Mouse (Mus musculus) spleen, embryonic (tissue): ENCODE measurements around the gene 1600014C23Rik.

Source experiments
- CTCF ChIA-PET: fragments of 350-600 bp; sonication (Branson Sonifier 250); formaldehyde crosslinking; loops from one replicate; lab custom pipeline; 2022; lab: Charles Lee

Gene 1600014C23Rik

DNA sequence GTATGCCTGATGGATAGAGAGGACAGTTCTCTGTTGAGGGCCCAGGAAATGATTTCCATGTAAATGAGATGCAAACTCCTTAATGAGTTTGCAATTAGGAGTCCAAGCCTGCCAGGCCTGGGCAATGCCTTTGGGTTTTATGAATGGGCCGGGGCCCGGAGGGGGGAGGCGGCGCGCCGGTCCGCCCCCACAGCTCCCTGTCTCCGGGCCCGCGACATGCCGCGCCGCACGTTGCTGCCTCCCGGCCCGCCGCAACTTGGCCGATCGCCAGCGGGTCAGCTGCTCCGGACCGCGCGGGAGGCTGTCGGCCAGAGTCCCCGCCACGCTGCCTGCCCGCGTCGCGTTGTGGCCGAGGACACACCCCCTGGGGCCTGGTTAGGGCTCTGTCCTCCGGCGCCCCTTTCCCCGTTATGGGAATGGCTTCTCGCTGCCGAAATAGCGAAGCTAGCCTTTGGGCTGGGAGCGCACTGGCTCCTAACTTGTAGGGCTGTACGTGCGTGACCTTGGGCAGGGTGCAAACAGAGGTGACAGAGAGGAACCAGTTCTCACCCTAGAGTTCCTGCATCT lies at the start of gene 1600014C23Rik:
1600014C23Rik (minus strand) TSS at position 110 of the 567 bp plus-strand sequence.
- CTCF ChIA-PET = interaction anchor here (0.6 to 5.8 kb wide), 3 partner anchors 12 to 299 kb away, joined by 3 to 27 read pairs (median 3); partner anchors contain the start of gene Vegfa

GRCm38 (mm10) chr17:45778446-45778845 lies 44.8 kb upstream of the 1600014C23Rik start:
- CTCF ChIA-PET = no interaction called here

GRCm38 (mm10) chr17:45777431-45777830 lies 43.8 kb upstream of the 1600014C23Rik start:
- CTCF ChIA-PET = no interaction called here

DNA sequence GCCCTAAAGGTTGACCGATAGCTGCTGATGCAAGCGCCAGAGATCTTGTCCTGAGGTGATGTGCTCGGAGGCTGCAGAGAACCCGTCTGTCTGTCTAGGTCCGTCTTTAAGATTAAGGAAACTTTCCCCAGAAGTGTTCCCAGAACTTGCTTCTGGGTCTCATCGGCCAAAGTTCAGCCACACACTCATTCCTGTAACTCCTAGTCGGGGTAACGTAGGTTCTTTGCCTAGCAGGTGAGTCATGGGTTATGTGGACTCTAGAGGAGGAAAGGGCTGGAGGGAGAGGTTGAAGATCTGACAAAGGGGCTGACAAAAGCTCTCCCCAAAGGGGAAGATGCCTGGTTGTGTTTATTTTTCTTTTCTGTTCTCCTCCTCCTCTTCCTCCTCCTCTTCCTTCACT lies 42.5 kb upstream of the 1600014C23Rik start:
- CTCF ChIA-PET = no interaction called here

- CTCF ChIA-PET = no interaction called here
These were observed 41.8 kb upstream of the 1600014C23Rik start for GRCm38 (mm10) chr17:45775468-45775867.

DNA sequence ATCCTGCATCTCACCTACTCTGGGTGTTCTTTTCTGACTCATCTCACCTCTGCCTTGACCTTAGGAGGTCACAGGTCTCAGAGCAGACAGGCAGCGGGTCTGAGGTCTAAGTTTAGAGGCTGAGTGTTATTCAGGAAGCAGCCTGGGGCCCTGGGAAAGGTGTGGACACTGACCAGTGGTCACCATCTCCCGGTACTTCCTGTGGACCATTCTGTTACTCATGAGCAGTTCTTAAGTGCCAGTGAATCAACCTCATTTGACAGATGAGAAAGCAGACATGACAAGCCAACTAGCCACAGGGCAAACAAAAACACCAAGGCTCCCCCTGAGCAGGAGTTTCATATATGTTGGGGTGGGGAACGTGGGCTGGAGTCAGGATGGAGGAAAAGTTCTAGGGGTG lies 38.9 kb upstream of the 1600014C23Rik start:
- CTCF ChIA-PET = no interaction called here

DNA sequence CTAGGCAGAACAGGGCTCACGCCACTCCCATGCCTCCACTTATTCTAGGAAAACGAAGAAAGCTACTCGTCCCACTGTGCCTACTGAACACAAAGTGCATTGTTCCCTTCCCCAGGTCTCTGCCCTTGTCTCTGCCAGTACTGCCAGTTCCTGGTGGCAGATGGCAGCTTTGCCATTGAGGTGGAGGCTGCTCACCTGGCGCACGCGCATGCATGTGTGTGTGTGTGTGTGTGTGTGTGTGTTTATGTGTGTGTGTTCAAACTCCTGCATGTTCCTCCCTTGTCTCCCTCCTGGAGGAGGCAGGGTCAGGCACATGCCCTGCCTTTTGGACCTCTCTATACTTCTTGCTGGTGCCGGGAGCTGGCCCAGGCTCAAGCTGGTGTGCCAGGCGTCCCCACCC lies 38.5 kb upstream of the 1600014C23Rik start:
- CTCF ChIA-PET = interaction anchor here (0.6 kb wide), 1 partner anchor 29 kb away, joined by 5 read pairs; no protein-coding TSS in a partner anchor

DNA sequence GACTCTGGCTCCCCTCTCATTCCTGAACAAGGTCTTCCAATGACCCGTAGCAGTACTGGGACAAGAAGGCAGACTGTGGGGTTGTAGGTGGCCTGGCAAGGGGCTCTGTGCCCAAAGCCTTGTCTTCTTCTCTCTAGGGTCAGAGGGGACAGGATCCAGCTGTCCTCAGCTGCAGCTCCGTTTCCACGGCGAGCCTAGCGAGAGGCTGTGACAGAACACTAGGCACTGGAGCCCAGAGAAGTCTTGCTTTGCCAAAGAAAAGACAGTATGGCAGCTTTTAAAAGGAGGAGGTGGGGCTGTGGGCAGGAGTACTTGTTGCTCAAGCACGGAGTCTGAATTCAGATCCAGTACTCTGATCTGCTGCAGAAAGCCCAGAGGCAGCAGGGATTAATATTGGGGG lies 36.8 kb upstream of the 1600014C23Rik start:
- CTCF ChIA-PET = no interaction called here

GRCm38 (mm10) chr17:45769821-45770220 lies 36.2 kb upstream of the 1600014C23Rik start:
- CTCF ChIA-PET = no interaction called here

DNA sequence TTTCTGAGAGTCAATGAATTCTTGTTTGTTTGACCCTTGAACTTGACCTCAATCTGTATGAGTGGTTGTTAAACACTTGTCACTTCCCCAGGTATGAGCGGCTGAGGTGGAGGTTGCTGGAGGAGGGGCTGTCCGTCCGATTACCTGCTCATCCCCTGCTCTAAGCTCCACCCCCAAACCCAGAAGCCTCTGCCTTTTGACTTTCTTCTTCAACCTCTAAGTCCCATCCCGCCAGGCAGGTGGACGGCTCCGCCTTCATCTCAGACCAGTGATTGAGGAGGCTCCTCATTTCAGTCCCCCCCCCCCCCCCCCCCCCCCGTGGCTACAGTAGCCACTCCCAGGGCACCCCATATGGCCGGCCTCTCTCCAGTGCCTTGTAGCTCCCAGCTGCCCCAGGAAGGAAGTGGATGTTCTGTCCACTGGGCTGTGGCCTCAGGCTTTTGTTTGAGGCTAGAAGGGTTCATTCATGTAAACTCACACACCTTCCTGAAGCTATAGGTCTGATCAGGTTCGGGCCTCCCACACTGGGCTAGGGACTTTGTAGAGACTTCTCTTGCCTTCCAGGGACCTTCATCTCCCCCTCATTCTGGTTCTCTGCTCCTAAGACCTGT lies 34.0 kb upstream of the 1600014C23Rik start:
- CTCF ChIA-PET = interaction anchor here (1.1 kb wide), 1 partner anchor 265 kb away, joined by 3 read pairs; no protein-coding TSS in a partner anchor

DNA sequence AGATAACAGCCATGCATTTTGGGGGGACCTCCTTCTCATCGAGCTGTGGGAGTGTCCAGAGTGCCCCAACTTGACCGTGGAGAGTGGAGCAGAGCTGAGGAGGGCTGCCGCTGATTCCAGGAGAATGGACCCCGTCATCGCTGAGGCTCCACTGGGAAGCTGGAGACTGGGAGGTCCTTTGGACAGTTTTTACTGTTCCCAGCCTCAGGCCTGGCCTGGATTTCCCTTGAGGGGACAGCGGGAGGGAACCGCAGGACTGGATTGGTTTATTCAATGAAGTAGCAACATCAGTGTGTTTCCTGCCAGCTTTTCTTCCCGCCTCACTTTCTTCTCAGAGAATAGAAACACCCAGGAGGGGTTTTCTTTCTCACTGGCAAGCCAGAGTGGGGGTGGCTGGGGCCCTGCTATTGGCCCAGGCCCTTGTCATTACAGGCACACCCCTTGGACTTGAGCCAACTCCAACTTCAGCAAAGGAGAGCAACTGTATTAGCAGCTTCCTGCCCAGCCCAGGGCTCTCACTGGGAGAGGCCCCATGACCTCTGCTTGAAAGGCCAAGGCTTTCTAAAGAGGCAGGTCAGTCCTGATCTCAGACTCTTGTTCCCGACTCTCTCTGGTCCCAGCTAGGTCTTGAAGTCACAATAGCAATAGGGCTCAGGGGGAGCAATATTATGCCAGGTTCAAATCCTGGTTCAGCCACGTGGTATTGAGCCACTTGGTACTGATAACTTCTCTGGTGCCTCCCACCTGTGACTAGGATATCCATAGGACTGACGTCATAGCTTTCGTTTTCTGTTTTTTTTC lies 33.3 kb upstream of the 1600014C23Rik start:
- CTCF ChIA-PET = interaction anchor here (1.1 kb wide), 1 partner anchor 266 kb away, joined by 3 read pairs; no protein-coding TSS in a partner anchor

- CTCF ChIA-PET = no interaction called here
These were observed 32.3 kb upstream of the 1600014C23Rik start for GRCm38 (mm10) chr17:45765914-45766313.

DNA sequence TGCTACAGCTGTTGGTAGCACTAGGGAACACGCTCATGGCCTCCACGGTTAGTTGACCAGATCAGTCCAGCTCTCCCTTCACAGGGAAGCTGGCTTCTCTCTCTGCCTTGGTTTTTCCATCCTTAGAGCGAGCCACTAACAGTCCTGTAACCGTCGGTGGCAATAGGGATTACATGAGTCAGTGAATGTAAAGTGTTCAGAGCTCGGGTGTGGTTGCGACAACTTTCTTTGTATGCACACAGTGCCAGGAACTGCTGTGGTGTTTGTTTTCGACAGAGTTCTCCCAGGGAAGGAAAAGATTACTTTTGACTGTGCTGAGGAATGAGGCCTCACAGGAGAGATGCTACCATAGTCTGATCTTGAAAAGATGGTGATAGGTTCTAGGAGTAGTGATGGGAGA lies 29.5 kb upstream of the 1600014C23Rik start:
- CTCF ChIA-PET = no interaction called here

- CTCF ChIA-PET = no interaction called here
These were observed 28.3 kb upstream of the 1600014C23Rik start for GRCm38 (mm10) chr17:45761902-45762301.

DNA sequence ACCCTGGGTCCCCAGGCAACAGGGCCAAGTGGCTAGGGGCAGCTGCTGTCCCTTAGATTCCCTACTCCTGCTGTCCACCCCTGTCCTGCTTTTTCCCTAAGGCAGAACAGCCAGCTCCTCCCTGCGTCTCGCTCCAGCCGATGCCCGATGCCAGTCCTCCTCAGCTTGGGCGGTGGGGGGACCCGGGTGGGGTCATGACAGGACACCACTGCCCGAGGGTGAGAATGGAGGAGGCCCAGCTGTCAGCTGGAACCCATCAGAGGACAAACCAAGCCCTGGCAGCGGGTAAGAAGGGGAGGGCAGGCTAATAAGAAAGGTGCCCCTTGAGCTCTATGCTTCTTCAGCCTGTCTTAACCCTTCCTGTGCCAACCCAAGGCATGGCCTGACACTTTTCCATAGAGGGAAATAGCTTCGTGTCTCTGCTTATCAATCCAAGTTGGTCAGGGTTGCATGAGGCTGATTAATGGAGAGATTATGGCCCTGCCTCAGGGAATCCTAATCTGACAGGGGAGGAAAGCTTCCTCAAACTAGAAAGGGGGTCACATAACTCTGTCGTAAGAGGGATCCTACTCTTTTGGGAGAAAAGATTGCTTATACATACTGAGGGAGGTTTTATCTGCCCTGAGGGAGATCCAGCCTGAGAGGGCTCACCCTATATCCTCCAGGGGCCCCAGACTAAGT lies 27.5 kb upstream of the 1600014C23Rik start:
- CTCF ChIA-PET = no interaction called here

DNA sequence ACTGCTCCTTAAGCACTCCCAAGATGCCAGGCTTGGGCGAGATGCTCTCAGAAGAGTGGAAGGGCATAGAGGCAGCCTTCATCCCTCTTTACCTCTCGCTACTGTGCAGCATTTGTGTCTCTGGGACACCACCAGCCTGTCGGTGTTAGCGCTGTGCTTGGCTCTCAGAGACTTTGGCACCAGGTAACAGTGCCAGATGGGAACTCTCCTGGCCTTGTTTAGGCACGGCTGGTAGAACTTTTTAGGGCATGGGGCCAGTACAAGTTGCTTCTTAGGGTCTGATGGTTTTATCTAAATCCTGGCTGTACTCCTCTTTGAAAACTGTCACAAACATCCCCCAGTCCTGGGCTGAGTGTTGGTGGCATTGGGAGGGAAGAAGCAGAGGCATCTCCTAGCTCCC lies 26.1 kb upstream of the 1600014C23Rik start:
- CTCF ChIA-PET = no interaction called here

- CTCF ChIA-PET = no interaction called here
These were observed 25.2 kb upstream of the 1600014C23Rik start for GRCm38 (mm10) chr17:45758808-45759207.

DNA sequence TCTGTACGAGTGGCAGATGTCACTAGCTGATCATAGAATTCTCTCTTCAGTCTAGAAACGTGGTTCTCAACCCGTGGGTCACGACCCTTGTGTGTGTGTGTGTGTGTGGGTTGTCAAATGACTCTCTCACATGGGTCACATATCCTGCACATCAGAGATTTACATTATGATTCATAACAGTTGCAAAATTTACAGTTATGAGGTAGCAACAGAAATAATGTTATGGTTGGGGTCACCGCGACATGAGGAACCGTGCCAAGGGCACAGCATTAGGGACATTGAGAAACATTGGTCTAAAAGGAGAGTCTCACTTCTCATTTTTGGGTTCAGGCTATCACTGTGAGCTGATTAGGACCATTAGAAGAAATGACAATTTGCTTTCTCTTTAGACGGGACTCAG lies 24.3 kb upstream of the 1600014C23Rik start:
- CTCF ChIA-PET = no interaction called here

GRCm38 (mm10) chr17:45756831-45757230 lies 23.2 kb upstream of the 1600014C23Rik start:
- CTCF ChIA-PET = no interaction called here

- CTCF ChIA-PET = no interaction called here
These were observed 22.7 kb upstream of the 1600014C23Rik start for GRCm38 (mm10) chr17:45756391-45756790.

DNA sequence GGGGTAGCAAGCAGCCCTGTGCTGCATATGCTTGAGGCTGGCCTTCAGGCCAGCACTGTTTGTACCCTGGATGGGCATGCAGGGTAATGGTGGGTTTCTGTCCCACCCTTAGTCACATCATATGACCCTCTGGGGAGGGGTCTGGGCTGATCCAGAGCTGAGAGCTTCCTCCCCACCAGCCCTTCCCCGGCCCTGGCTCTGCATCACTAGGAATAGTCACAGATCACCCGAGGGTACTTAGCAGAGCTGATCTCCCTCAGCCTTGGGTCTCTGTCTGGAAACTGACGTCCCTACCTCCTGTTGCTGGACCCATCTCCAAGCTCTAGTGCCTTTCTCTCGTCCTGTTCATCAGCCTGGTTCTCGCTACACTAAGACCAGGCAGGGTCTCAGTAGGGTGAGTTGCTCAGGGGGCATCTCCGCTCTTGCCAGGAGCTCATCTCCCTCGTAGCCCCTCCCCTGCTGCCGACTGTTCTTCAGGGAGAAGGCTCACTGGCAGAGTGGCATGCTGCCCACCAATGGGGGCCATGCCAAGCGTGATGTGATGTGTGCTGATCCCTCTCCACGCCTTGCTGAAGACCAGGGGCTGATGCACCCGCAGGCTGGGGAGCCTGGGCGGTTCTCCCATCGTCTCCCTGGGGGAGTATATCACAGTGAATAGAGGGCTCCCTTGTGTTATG lies 20.7 kb upstream of the 1600014C23Rik start:
- CTCF ChIA-PET = no interaction called here
